Mouse (Mus musculus) MEL (cell line): ENCODE results near the gene Agps.

Source experiments
- CTCF ChIP-seq, 3 experiments: IDR thresholded peaks in 2 of 3; conservative IDR thresholded peaks in 1 of 3; 2 replicates each; pipeline ENCODE4 v1.5.1; 2011 to 2012; ENCODE audit warnings: low read length in 3 of 3, low read depth in 2 of 3, mild to moderate bottlenecking in 2 of 3, improper control_type of control experiment in 1 of 3, inconsistent platforms in 1 of 3, mixed read lengths in 1 of 3, moderate library complexity in 1 of 3; ENCODE audit not compliant: control insufficient read depth in 1 of 3, insufficient read depth in 1 of 3, poor library complexity in 1 of 3, severe bottlenecking in 1 of 3
- EP300 ChIP-seq, 2 experiments: IDR thresholded peaks; 2 replicates each; pipeline ENCODE4 v1.6.1; 2011; ENCODE audit warnings: improper control_type of control experiment in 2 of 2, low read length in 2 of 2, low read depth in 1 of 2, mild to moderate bottlenecking in 1 of 2
- GATA1 ChIP-seq: IDR thresholded peaks from 2 replicates; pipeline ENCODE4 v1.6.1; 2011; ENCODE audit warnings: low read depth, low read length, improper control_type of control experiment
- MXI1 ChIP-seq: IDR thresholded peaks from 2 replicates; pipeline ENCODE4 v1.6.1; 2011; ENCODE audit warnings: mild to moderate bottlenecking, low read depth, low read length, improper control_type of control experiment
- MYB ChIP-seq: IDR thresholded peaks from 2 replicates; pipeline ENCODE4 v1.6.1; 2011; ENCODE audit warnings: mild to moderate bottlenecking, low read depth, low read length, improper control_type of control experiment
- SMC3 ChIP-seq: IDR thresholded peaks from 2 replicates; pipeline ENCODE4 v1.6.1; 2011; ENCODE audit warnings: low read depth, low read length, improper control_type of control experiment
- TAL1 ChIP-seq: IDR thresholded peaks from 2 replicates; pipeline ENCODE4 v1.6.1; 2012; ENCODE audit warnings: mild to moderate bottlenecking, inconsistent platforms, low read length, moderate library complexity, mixed read lengths
- UBTF ChIP-seq: IDR thresholded peaks from 2 replicates; pipeline ENCODE4 v1.6.1; 2012; ENCODE audit warnings: low read depth, mild to moderate bottlenecking, inconsistent platforms, low read length, improper control_type of control experiment, moderate library complexity, borderline replicate concordance; ENCODE audit not compliant: insufficient read depth
- USF2 ChIP-seq, 2 experiments: IDR thresholded peaks; 2 replicates each; pipeline ENCODE4 v1.6.1; 2011 to 2012; ENCODE audit warnings: improper control_type of control experiment in 2 of 2, low read length in 2 of 2, borderline replicate concordance in 1 of 2, inconsistent platforms in 1 of 2, low read depth in 1 of 2, mild to moderate bottlenecking in 1 of 2; ENCODE audit not compliant: insufficient read depth in 1 of 2
- ZKSCAN1 ChIP-seq: IDR thresholded peaks from 2 replicates; pipeline ENCODE4 v1.6.1; 2012; ENCODE audit warnings: low read depth, mild to moderate bottlenecking, inconsistent platforms, low read length, improper control_type of control experiment, moderate library complexity
- ZNF384 ChIP-seq: IDR thresholded peaks from 2 replicates; pipeline ENCODE4 v1.6.1; 2012; ENCODE audit warnings: low read depth, mild to moderate bottlenecking, inconsistent platforms, low read length, improper control_type of control experiment

DNA sequence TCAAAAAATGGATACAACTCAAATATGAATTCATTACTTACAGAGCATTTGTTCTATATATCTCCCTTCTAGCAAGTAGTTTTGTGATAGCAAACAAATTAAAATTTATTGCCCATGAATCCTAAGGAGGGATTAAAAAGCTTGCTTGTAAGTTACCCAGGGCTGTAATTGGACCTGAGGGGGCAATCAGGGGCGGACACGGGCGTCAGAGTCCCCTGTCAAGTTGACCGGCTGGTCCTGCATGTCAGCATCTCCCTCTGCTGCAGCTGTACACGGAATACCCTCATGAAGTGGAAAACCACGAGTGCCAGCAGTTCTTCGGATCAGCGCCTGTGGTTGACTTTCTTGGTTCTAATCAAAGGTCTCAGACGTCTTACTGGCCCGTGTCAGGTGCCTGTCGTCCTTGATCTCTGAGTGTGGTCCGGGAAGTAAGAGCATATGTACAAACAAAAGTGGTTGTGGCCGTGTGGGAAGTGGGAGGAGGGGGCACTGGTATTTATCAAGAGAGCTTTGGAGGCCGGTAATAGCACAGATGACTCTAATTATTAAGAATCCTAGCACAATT, 41.9 kb upstream of the Agps start:
- no peak for TF ChIP-seq ZNF384
- TF ChIP-seq SMC3, result no peak
- no peak for TF ChIP-seq TAL1
- no peak for TF ChIP-seq CTCF (IDR thresholded peaks at IDR 0.05 in 2 of 3, conservative IDR thresholded peaks at IDR 0.05 in 1 of 3; ENCODE audit: control insufficient read depth in 1 of 3, insufficient read depth in 1 of 3, low read depth in 2 of 3, low read length in 3 of 3, poor library complexity in 1 of 3, severe bottlenecking in 1 of 3)
- no peak for TF ChIP-seq EP300 (IDR thresholded peaks at IDR 0.05; ENCODE audit: low read depth in 1 of 2, low read length in 2 of 2)
- TF ChIP-seq USF2 (IDR thresholded peaks at IDR 0.05; ENCODE audit: borderline replicate concordance in 1 of 2, insufficient read depth in 1 of 2, low read depth in 1 of 2, low read length in 2 of 2), result no peak
- TF ChIP-seq ZKSCAN1, result no peak
- no peak for TF ChIP-seq UBTF
- TF ChIP-seq MXI1, result no peak
- no peak for TF ChIP-seq GATA1
- TF ChIP-seq MYB, result no peak
